Mouse (Mus musculus) heart, embryonic 11.5 days (tissue): ENCODE measurements around the gene Nrp1. TPM values are rescaled to one million over a fixed set of nuclear protein-coding genes. Genes with fewer than 3 reads are reported as not detected.

ENCODE experiments used
- ATAC-seq: fragments of 200-750 bp; cut with Nextera tagmentation; replicated peaks from 2 replicates; pipeline ENCODE4 v1.8.0; 2017; ENCODE audit warnings: moderate library complexity; ENCODE audit not compliant: insufficient number of reproducible peaks, low FRiP score, low TSS enrichment
- H3K27ac ChIP-seq: fragments of 300-500 bp; sonication (generic); 2 replicates; pipeline ENCODE4 v1.5.1; 2014; ENCODE audit warnings: mild to moderate bottlenecking, low read depth, low read length
- H3K27me3 ChIP-seq: fragments of 300-500 bp; sonication (generic); 2 replicates; pipeline ENCODE4 v1.6.1; 2014; ENCODE audit warnings: mild to moderate bottlenecking, low read length, mixed read lengths; ENCODE audit not compliant: control insufficient read depth, insufficient read depth
- H3K36me3 ChIP-seq: fragments of 300-500 bp; sonication (generic); 2 replicates; pipeline ENCODE4 v1.6.1; 2014; ENCODE audit warnings: mild to moderate bottlenecking, low read length, moderate library complexity, mixed read lengths; ENCODE audit not compliant: control insufficient read depth, insufficient read depth
- H3K4me1 ChIP-seq: fragments of 300-500 bp; sonication (generic); 2 replicates; pipeline ENCODE4 v1.6.1; 2014; ENCODE audit warnings: low read length; ENCODE audit not compliant: control insufficient read depth, insufficient read depth
- H3K4me2 ChIP-seq: fragments of 300-500 bp; sonication (generic); 2 replicates; pipeline ENCODE4 v1.6.1; 2014; ENCODE audit warnings: mild to moderate bottlenecking, moderate library complexity
- H3K4me3 ChIP-seq: fragments of 300-500 bp; sonication (generic); 2 replicates; pipeline ENCODE4 v1.5.1; 2014; ENCODE audit warnings: low read depth, low read length
- H3K9ac ChIP-seq: fragments of 300-500 bp; sonication (generic); 2 replicates; pipeline ENCODE4 v1.6.1; 2014; ENCODE audit warnings: mild to moderate bottlenecking, low read depth, low read length, moderate library complexity
- H3K9me3 ChIP-seq: fragments of 300-500 bp; sonication (generic); replicated peaks from 2 replicates; pipeline ENCODE4 v1.6.1; 2016; ENCODE audit warnings: low read length; ENCODE audit not compliant: control insufficient read depth
- WGBS: fragments of 180-500 bp; shearing (Covaris S2); extraction: QIAGEN DNeasy Blood & Tissue Kit; methylation state at CpG from one replicate; pipeline ENCODE4 v1.1.7; 2014; ENCODE audit not compliant: insufficient replicate concordance; 5-methylcytosine and 5-hydroxymethylcytosine counted together
- polyA plus RNA-seq: library from polyadenylated mRNA; unstranded; fragments of >200 nt; fragmentation: Nextera tagmentation; extraction: Ambion mirVana; gene quantifications from 2 replicates; pipeline ENCODE4 v1.2.1, GENCODE M21; 2014

The Nrp1 gene
- polyA plus RNA-seq, 1 experiment from 2014 or later = 93.7 TPM

GRCm38 (mm10) chr8:128528591-128529383 lies 170.4 kb downstream of the Nrp1 start:
- Histone ChIP-seq H3K27ac (no peak overlapping the region), H3K36me3 (no peaks in the 10 kb centered on the region)
- 54% methylated on average over 8 of the region's 8 CpGs for WGBS

GRCm38 (mm10) chr8:128534442-128534871 lies 176.1 kb downstream of the Nrp1 start:
- WGBS = 62% methylated on average over 3 of the region's 3 CpGs
- Histone ChIP-seq H3K4me1 (peaks cover 3% of the 10 kb centered on the region; the same call in 1 of the 2 replicates), H3K4me3 (no peak overlapping the region), H3K27me3 (no peaks in the 10 kb centered on the region), H3K36me3 (no peaks in the 10 kb centered on the region), H3K27ac (no peak overlapping the region), H3K4me2 (no peak overlapping the region), H3K9ac (no peak overlapping the region), H3K9me3 (no peaks in the 10 kb centered on the region)
- no peak for ATAC-seq

More at GRCm38 (mm10) chr8:128528591-128529383, 170.4 kb downstream of the Nrp1 start:
- Histone ChIP-seq H3K4me3 (no peak overlapping the region), H3K4me2 (no peak overlapping the region), H3K9ac (no peak overlapping the region), H3K4me1 (peaks cover 5% of the 10 kb centered on the region; the same call in 1 of the 2 replicates), H3K9me3 (no peaks in the 10 kb centered on the region), H3K27me3 (no peaks in the 10 kb centered on the region; the same call in 1 of the 2 replicates)
- ATAC-seq = no peak

DNA sequence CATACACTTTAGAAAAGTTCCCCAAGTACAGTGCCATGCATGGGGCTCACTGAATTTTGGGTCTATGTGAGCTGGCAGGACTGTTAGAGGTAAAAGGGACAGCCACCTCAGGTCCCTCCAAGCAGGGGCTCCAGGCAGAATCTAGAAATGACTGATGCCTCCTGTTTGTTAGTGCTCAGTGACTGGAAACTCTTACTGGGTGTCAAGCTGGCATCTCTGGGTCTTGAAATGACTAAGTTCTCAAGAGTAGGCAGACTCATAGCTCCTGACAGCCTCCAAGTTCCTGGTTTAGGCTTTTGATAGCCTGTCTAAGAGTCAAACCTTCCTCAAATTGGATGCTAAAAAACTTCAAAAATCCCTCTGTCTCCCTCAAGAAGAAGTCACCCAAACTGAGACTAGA lies 177.3 kb downstream of the Nrp1 start:
- Histone ChIP-seq H3K4me1 (peaks cover 3% of the 10 kb centered on the region; the same call in 1 of the 2 replicates), H3K27ac (no peak overlapping the region), H3K4me3 (no peak overlapping the region), H3K9me3 (no peaks in the 10 kb centered on the region), H3K27me3 (no peaks in the 10 kb centered on the region), H3K4me2 (no peak overlapping the region), H3K36me3 (no peaks in the 10 kb centered on the region), H3K9ac (no peak overlapping the region)
- ATAC-seq = no peak

- Histone ChIP-seq H3K4me2 (no peak overlapping the region), H3K9ac (no peak overlapping the region), H3K4me1 (no peaks in the 10 kb centered on the region), H3K27me3 (no peaks in the 10 kb centered on the region), H3K36me3 (no peaks in the 10 kb centered on the region), H3K27ac (no peak overlapping the region), H3K4me3 (no peak overlapping the region), H3K9me3 (no peaks in the 10 kb centered on the region)
- WGBS = 75% methylated on average over 1 of the region's 1 CpGs
- ATAC-seq = no peak
Observed at GRCm38 (mm10) chr8:128538378-128538777, 180.0 kb downstream of the Nrp1 start.

- Histone ChIP-seq H3K9me3 (no peaks in the 10 kb centered on the region), H3K4me2 (no peak overlapping the region), H3K4me1 (no peaks in the 10 kb centered on the region), H3K36me3 (no peaks in the 10 kb centered on the region), H3K27me3 (no peaks in the 10 kb centered on the region), H3K27ac (no peak overlapping the region), H3K4me3 (no peak overlapping the region), H3K9ac (no peak overlapping the region)
- ATAC-seq = no peak
- WGBS = 82% methylated on average over 1 of the region's 1 CpGs
Observed at GRCm38 (mm10) chr8:128541355-128542090, 183.1 kb downstream of the Nrp1 start.

- no peaks in the 10 kb centered on the region for H3K27me3 ChIP-seq
- H3K9me3 ChIP-seq = no peaks in the 10 kb centered on the region
- no peak for ATAC-seq
- H3K27ac ChIP-seq = no peak overlapping the region
- H3K4me1 ChIP-seq = no peaks in the 10 kb centered on the region
- no peak overlapping the region for H3K4me2 ChIP-seq
- 70% methylated on average over 2 of the region's 2 CpGs for WGBS
- no peak overlapping the region for H3K4me3 ChIP-seq
- H3K9ac ChIP-seq = no peak overlapping the region
- no peaks in the 10 kb centered on the region for H3K36me3 ChIP-seq
Observed at GRCm38 (mm10) chr8:128544128-128544846, 185.9 kb downstream of the Nrp1 start.

- no peak for ATAC-seq
- Histone ChIP-seq H3K9ac (no peak overlapping the region), H3K4me1 (no peaks in the 10 kb centered on the region), H3K9me3 (no peaks in the 10 kb centered on the region), H3K4me2 (no peak overlapping the region), H3K27me3 (no peaks in the 10 kb centered on the region), H3K27ac (no peak overlapping the region), H3K4me3 (no peak overlapping the region), H3K36me3 (no peaks in the 10 kb centered on the region)
- 43% methylated on average over 1 of the region's 1 CpGs for WGBS
Observed at GRCm38 (mm10) chr8:128546287-128546686, 187.9 kb downstream of the Nrp1 start.

- Histone ChIP-seq H3K4me1 (no peaks in the 10 kb centered on the region), H3K4me3 (no peak overlapping the region), H3K9me3 (no peaks in the 10 kb centered on the region), H3K36me3 (no peaks in the 10 kb centered on the region), H3K27ac (no peak overlapping the region), H3K27me3 (no peaks in the 10 kb centered on the region), H3K9ac (no peak overlapping the region), H3K4me2 (no peak overlapping the region)
- ATAC-seq = no peak
- 78% methylated on average over 4 of the region's 4 CpGs for WGBS
Observed at GRCm38 (mm10) chr8:128547361-128547760, 189.0 kb downstream of the Nrp1 start.
